Mouse (Mus musculus): ENCODE results near the gene Tesc.

Tesc gene

DNA sequence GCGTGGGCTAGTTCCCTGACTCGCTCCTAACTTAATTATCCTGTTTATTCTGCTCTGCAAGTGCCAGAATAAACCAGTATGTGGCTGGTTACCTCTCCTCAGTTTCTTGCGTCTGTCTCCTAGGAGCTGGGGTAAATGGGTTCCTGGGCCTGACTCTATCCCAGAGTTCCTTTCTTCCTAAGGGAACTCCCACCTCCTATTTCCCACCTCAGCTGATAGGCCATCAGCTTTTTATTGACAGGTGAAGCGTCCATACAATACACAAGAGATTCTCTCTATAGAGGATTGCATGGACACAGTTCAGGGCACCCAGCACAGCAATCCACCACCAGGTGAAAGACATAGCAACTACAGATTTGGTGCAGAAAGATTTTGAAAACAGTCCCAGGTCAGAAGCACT is 16.2 kb downstream of the Tesc start:
- no peaks in the 10 kb centered on the region for H3K27me3 ChIP-seq (ENCODE audit: control insufficient read depth, insufficient read depth, low read length, poor library complexity, severe bottlenecking)
- DNase-seq (ENCODE audit: low read depth, low spot score), result no peak
- H3K36me3 ChIP-seq (ENCODE audit: control insufficient read depth, insufficient read depth, low read length, poor library complexity, severe bottlenecking), result no peaks in the 10 kb centered on the region

DNA sequence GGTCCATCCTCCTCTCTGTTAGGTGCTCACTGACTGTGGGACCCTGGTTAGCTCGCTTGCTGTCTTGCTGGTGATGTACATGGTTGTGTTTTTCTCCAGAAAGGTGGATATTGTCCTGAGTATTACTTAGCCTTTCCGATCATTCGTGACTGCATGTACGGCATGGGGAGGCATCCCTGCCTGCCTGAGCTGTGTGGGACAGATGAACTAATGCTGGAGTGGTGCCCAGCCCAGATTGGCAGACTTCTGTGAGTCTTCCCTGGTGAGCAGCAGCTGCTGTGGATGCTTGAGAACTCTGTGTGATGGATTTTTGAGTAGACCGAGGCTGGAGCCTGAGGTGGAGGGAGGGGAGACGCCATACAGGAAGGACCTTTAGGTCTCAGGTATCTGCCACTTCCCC is 17.4 kb downstream of the Tesc start:
- no peaks in the 10 kb centered on the region for H3K36me3 ChIP-seq (ENCODE audit: control insufficient read depth, insufficient read depth, low read length, poor library complexity, severe bottlenecking)
- no peaks in the 10 kb centered on the region for H3K27me3 ChIP-seq (ENCODE audit: control insufficient read depth, insufficient read depth, low read length, poor library complexity, severe bottlenecking)
- DNase-seq (ENCODE audit: low read depth, low spot score), result no peak

DNA sequence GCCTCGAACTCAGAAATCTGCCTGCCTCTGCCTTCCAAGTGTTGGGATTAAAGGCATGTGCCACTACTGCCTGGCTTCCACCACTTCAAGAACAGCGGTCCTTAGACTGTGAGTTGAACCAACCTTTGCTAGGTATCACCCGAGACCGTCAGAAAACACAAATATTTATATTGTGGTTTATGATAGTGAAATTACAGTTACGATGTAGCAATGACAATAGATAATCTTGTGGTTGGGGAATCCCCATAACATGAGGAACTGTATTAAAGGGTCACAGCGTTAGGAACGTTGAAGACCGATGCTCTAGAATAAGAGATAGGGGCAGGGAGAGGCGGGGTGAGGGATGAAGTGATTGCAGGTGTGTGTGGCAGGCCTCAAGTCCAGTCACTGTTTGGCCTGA is 17.8 kb downstream of the Tesc start:
- no peaks in the 10 kb centered on the region for H3K27me3 ChIP-seq (ENCODE audit: control insufficient read depth, insufficient read depth, low read length, poor library complexity, severe bottlenecking)
- no peaks in the 10 kb centered on the region for H3K36me3 ChIP-seq (ENCODE audit: control insufficient read depth, insufficient read depth, low read length, poor library complexity, severe bottlenecking)
- no peak for DNase-seq (ENCODE audit: low read depth, low spot score)

DNA sequence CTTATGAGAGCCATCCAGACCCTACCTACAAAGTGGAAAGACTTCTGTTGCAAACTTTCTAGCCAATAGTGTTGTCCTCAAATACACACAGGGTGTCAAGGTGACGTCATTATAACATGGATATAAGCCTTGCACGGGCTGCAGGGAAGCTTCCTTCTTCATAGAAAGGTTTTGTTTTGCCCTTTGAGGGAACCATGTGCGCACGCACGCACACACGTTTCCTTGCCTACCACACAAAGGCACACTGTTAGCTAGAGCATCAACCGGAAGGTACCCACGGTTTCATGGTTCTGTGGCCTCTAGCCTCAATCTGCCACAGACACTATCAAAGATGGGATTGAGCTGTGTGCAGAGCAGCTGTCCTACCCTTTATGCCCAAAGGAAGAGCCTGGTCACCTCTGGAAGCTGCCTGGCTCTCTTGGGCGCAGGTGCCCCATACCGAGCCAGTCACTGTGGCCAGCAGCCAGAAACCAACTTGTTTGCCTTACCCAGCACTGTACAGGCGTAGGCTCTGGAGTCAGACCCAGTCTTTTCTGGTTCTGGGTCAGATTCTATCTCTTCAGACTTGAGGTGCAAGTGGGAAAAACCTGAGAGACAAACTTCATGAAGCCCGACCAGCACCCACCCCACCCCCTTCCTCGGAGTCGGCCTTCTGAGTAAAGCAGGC is 19.7 kb downstream of the Tesc start:
- Histone ChIP-seq H3K27me3 (ENCODE audit: control insufficient read depth, insufficient read depth, low read length, poor library complexity, severe bottlenecking) (no peaks in the 10 kb centered on the region), H3K36me3 (ENCODE audit: control insufficient read depth, insufficient read depth, low read length, poor library complexity, severe bottlenecking) (no peaks in the 10 kb centered on the region)
- no peak for DNase-seq (ENCODE audit: low read depth, low spot score)

DNA sequence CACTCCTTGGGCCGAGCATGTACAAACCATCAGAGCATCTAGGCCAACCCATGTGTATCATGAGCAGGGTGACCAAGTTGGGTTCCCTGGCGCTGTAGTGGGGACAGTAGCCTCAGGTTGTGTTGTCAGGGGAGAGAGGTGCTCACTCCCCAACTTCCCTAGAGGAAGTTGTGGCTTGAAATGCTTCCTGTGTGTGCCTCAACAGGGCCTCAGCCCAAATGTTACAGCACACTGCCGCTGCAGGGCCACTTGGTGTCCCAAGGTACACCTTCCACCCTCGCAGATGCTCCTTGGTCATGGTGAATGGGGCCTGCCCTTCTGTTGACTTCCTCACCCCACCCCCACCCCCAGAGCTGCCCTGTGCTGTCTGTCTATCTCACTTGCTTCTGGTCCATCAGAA is 20.9 kb downstream of the Tesc start:
- Histone ChIP-seq H3K27me3 (ENCODE audit: control insufficient read depth, insufficient read depth, low read length, poor library complexity, severe bottlenecking) (no peaks in the 10 kb centered on the region), H3K36me3 (ENCODE audit: control insufficient read depth, insufficient read depth, low read length, poor library complexity, severe bottlenecking) (no peaks in the 10 kb centered on the region)
- no peak for DNase-seq (ENCODE audit: low read depth, low spot score)

DNA sequence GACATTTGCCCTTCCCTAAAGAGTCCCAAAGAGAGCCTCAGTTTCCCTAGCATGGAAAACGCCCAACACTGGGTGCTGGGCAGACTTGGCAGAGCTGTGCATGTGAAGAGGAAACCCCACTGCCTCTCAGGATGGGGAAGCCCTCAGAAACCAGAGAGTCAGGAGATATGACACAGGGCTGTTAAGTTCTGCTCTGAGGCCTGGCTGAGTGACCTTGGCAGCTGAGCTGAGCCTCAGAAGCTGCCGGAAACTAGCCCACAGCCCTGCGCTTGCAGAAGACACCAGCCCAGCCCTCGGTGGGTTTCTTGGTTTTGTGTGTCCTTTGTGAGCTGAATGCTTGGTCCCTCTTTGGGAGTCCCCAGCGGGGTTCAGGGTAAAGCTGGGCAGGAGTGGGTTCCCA is 21.4 kb downstream of the Tesc start:
- DNase-seq (ENCODE audit: low read depth, low spot score), result no peak
- no peaks in the 10 kb centered on the region for H3K36me3 ChIP-seq (ENCODE audit: control insufficient read depth, insufficient read depth, low read length, poor library complexity, severe bottlenecking)
- no peaks in the 10 kb centered on the region for H3K27me3 ChIP-seq (ENCODE audit: control insufficient read depth, insufficient read depth, low read length, poor library complexity, severe bottlenecking)

DNA sequence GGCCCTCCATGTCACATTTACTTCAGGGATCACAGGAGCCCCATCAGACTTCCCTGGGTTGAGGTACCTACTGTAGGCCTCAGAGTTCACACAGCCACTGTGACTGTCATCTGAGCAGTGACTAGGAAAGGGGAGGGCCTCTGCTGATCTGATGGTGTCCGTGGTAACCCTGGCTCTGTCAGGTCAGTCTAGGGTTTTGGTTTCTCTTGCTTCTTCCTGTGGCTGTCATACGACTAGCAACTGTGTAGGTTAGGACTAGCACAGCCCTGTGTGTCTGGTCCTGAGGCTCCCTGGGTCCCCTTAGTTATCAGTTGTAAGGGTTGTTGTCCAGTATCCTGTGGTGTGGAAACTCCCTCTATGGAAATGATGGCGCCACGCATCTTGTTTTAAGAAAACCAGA is 23.2 kb downstream of the Tesc start:
- no peaks in the 10 kb centered on the region for H3K36me3 ChIP-seq (ENCODE audit: control insufficient read depth, insufficient read depth, low read length, poor library complexity, severe bottlenecking)
- H3K27me3 ChIP-seq (ENCODE audit: control insufficient read depth, insufficient read depth, low read length, poor library complexity, severe bottlenecking), result no peaks in the 10 kb centered on the region
- DNase-seq (ENCODE audit: low read depth, low spot score), result no peak

DNA sequence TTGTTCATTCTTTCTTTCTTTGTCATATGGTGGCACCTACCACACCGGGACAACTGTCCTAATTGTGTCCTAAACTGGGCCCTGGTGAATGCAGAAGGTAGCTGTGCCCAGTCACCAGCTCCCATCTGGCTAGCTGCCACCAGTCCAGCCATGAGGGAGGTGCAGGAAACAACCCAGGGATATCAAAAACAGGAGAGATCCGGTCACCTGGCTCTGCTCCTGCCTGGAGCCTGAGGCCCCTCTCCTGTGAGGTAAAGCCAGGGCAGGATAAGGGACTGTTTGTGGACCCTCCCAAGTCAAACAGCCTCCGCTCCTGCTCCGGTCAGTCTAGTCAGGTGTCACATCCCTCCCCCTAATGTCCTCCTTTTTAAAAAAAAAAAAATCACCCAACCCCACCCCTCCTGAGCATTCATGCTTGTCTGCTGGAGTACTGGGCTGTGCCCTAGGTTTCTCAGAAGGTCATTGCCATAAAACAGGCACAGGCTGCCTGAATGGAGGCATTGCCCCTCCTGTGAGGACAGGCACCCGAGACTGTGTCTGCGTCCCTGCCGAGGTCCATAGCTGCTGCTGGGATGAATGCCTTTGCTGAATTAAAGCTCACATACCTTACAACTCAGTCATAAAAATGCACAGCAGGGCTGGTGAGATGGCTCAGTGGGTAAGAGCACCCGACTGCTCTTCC is 24.6 kb downstream of the Tesc start:
- DNase-seq (ENCODE audit: low read depth, low spot score), result no peak
- Histone ChIP-seq H3K27me3 (ENCODE audit: control insufficient read depth, insufficient read depth, low read length, poor library complexity, severe bottlenecking) (no peaks in the 10 kb centered on the region), H3K36me3 (ENCODE audit: control insufficient read depth, insufficient read depth, low read length, poor library complexity, severe bottlenecking) (no peaks in the 10 kb centered on the region)

DNA sequence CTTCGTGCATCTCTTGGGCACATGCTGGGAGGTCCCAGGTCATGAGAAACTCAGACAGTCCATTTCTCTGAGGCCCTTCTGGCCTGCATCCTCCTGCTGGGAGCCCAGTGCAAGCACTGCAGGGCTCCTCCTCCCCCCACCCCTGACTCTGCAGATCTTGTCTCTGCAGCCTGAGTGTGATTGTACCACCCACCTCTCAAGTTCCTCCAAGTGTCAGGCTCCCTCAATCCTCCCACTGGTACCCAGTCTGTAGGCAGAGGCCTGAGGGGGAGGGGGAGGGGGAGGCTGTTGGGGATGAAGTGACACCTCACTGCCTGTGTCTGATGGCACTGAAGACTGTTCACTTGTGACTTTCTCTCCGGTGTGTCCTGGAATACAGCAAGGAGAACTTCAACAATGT is 25.7 kb downstream of the Tesc start:
- Histone ChIP-seq H3K36me3 (ENCODE audit: control insufficient read depth, insufficient read depth, low read length, poor library complexity, severe bottlenecking) (no peaks in the 10 kb centered on the region), H3K27me3 (ENCODE audit: control insufficient read depth, insufficient read depth, low read length, poor library complexity, severe bottlenecking) (no peaks in the 10 kb centered on the region)
- DNase-seq (ENCODE audit: low read depth, low spot score), result no peak

DNA sequence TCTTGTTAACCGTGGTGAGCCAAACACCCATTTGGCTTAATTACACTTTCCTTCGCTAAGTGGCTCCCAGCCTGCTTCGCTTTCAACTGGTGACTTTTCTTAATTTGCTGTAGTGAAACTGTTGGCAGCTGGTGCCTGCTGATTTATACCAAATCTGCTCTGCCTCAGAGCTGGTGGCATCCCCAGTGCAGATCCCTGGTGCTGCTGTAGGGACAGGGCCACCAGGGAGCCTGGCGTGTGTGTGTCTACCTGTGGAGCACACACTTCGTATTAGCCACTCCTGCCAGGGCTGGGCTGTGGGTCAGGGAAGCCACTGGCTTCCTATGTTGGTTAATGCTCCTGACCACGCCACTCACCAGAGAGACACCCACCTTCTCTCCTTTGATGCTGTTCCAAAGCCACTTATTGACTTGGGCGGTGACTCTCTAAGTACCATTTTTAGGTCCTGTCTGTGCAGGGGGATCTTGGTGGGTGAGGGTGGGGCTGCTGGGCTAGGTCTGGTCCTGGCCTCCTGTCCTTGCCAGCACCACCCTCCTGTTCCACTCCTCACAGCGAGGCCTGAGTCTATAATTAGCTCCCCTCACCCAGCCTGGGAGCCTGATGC is 30.1 kb downstream of the Tesc start:
- H3K27me3 ChIP-seq (ENCODE audit: control insufficient read depth, insufficient read depth, low read length, poor library complexity, severe bottlenecking), result no peaks in the 10 kb centered on the region
- DNase-seq (ENCODE audit: low read depth, low spot score), result no peak
- H3K36me3 ChIP-seq (ENCODE audit: control insufficient read depth, insufficient read depth, low read length, poor library complexity, severe bottlenecking), result no peaks in the 10 kb centered on the region

DNA sequence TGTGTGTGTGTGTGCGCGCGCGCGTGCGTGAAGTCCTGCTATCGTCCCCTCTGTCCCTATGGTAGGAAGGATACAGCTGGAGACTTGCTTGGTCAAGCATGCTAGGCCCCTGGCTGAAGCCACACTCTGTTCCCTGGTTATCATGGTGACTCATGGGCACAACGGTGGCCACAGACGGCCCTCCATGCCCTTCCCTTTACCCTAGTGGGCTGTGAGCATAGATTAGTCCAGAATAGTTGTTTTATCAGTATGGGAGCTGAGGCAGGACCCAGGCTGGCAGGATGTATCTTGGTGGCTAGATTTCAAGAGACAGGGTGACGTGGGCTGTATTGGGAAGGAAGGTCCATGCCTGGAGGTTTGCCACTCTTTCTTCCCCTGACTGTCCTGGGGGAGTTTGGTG is 31.3 kb downstream of the Tesc start:
- no peak for DNase-seq (ENCODE audit: low read depth, low spot score)
- no peaks in the 10 kb centered on the region for H3K36me3 ChIP-seq (ENCODE audit: control insufficient read depth, insufficient read depth, low read length, poor library complexity, severe bottlenecking)
- no peaks in the 10 kb centered on the region for H3K27me3 ChIP-seq (ENCODE audit: control insufficient read depth, insufficient read depth, low read length, poor library complexity, severe bottlenecking)

DNA sequence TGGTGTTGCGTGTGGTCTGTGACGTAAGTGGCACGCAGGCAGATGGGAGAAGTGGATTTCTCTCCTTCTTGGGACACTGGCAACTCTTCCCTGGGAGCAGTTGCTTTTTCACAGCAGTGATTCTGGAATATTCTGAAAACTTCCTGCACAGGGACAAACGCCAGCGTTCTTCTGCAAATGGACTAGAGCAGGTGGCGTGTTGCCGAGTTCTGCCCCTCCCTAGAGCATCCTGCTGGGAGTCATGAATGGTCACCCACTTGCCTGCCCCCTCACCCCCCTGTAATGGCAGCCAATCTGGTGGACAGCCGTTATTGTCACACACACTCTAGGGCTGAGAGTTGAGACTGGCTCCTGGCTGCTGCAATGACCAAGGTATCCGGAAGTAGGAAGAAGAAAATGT is 32.1 kb downstream of the Tesc start:
- DNase-seq (ENCODE audit: low read depth, low spot score), result no peak
- Histone ChIP-seq H3K36me3 (ENCODE audit: control insufficient read depth, insufficient read depth, low read length, poor library complexity, severe bottlenecking) (no peaks in the 10 kb centered on the region), H3K27me3 (ENCODE audit: control insufficient read depth, insufficient read depth, low read length, poor library complexity, severe bottlenecking) (no peaks in the 10 kb centered on the region)

DNA sequence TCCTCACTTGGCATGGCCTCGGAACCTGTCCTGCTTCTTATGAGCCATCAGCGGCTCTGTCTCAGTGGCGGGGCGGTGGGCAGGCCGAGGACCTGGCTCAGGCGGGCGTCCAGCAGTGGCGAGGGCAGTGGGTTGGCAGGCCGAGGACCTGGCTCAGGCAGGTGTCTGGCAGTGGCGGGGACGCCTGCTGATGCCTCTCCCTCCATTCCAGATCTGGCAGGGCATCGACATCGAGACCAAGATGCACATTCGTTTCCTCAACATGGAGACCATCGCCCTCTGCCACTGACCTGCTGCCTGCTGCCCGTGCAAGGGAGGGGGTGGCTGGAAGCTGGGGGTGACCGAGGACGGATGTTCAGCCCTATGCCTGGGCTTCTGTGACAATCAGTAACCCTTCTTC is 33.8 kb downstream of the Tesc start:
- Histone ChIP-seq H3K36me3 (ENCODE audit: control insufficient read depth, insufficient read depth, low read length, poor library complexity, severe bottlenecking) (no peaks in the 10 kb centered on the region), H3K27me3 (ENCODE audit: control insufficient read depth, insufficient read depth, low read length, poor library complexity, severe bottlenecking) (no peaks in the 10 kb centered on the region)
- DNase-seq (ENCODE audit: low read depth, low spot score), result no peak

DNA sequence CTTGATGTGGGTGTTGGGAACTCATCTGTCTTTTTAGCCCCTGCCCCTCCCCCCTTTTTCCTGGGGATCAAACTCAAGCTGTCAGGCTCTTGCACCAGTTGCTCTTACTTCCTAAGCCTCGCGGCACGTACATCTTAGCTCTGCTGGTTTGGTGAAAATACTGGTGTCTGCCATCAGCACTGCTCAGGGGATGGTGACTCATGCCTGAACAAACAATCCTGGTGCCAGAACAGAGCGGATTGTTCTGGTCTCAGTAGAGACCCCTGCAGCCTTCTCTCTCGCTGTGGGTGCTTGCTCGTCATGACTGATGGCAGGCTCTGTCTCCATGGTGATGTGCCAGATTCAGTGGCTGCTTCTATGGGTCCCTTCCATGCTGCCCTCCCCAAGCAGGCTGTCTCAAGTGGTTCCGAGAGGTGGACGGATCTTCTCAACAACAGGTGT is 35.7 kb downstream of the Tesc start:
- Histone ChIP-seq H3K27me3 (ENCODE audit: control insufficient read depth, insufficient read depth, low read length, poor library complexity, severe bottlenecking) (no peaks in the 10 kb centered on the region), H3K36me3 (ENCODE audit: control insufficient read depth, insufficient read depth, low read length, poor library complexity, severe bottlenecking) (no peaks in the 10 kb centered on the region)
- no peak for DNase-seq (ENCODE audit: low read depth, low spot score)

DNA sequence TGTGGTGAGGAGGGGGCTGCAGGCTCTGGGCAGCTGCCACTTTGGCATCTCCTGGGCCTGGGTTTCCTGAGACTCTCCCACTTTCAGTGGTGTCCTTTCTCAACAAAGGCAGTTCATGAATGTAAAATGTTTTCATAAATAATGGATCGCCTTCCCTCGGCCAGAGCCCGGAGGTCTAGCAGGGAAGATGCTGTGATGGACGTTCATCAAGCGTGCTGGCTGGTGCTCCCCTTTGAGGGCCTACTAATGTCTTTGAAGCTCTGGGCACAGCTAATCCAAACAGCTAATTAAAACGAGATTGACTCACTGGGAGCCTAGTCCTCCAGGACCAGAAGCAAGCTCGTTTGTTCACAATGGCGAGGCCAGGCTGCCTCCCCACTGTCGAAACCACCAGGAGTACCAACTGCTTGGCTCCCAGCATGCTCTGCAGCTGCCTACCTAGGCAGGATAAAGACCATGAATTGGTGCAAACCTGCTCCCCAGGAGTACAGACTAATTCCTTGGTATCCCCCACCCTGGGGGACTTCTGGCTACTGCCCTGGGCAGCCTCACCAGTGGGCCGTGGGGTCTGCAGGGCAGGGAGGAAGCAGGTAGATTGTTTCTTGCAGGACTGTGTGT is 36.9 kb downstream of the Tesc start:
- Histone ChIP-seq H3K36me3 (ENCODE audit: control insufficient read depth, insufficient read depth, low read length, poor library complexity, severe bottlenecking) (no peaks in the 10 kb centered on the region), H3K27me3 (ENCODE audit: control insufficient read depth, insufficient read depth, low read length, poor library complexity, severe bottlenecking) (no peaks in the 10 kb centered on the region)
- no peak for DNase-seq (ENCODE audit: low read depth, low spot score)

All from splenic B cell, adult 2 months (primary cell).